Mouse (Mus musculus) heart, adult 2 months (tissue): Measurements from ENCODE around the gene Pwwp2a. TPM values are rescaled to one million over a fixed set of nuclear protein-coding genes. Genes with fewer than 3 reads are reported as not detected.

ENCODE experiments used
- DNase-seq, 2 experiments: peaks; one replicate each; pipeline ENCODE4 v3.0.0; 2021
- H3K27ac ChIP-seq: fragments of 200-600 bp; 2 replicates; pipeline ENCODE4 v1.8.1; 2022
- H3K27me3 ChIP-seq: fragments of 200-500 bp; 2 replicates; pipeline ENCODE4 v1.6.1; 2012; ENCODE audit warnings: mild to moderate bottlenecking, low read length, inconsistent platforms, mixed read lengths; ENCODE audit not compliant: control insufficient read depth, insufficient read depth
- H3K36me3 ChIP-seq: fragments of 200-500 bp; 2 replicates; pipeline ENCODE4 v1.6.1; 2012; ENCODE audit warnings: low read length, inconsistent platforms; ENCODE audit not compliant: control insufficient read depth, insufficient read depth
- H3K4me1 ChIP-seq: fragments of 200-500 bp; 2 replicates; pipeline ENCODE4 v1.6.1; 2011; ENCODE audit warnings: low read length; ENCODE audit not compliant: control insufficient read depth, insufficient read depth
- H3K4me3 ChIP-seq: fragments of 200-600 bp; 2 replicates; pipeline ENCODE4 v1.8.1; 2022
- H3K79me2 ChIP-seq: fragments of 200-500 bp; replicated peaks from 2 replicates; pipeline ENCODE4 v1.6.1; 2012; ENCODE audit warnings: mild to moderate bottlenecking, inconsistent platforms, low read length, moderate library complexity, mixed read lengths; ENCODE audit not compliant: control insufficient read depth, insufficient read depth
- H3K9ac ChIP-seq: fragments of 200-500 bp; 2 replicates; pipeline ENCODE4 v1.6.1; 2012; ENCODE audit warnings: low read depth, mild to moderate bottlenecking, control low read depth, inconsistent platforms, low read length, mixed read lengths
- CTCF ChIP-seq: fragments of 200-600 bp; IDR thresholded peaks from 2 replicates; pipeline ENCODE4 v1.8.1; 2022; ENCODE audit warnings: antibody characterized with exemption, mild to moderate bottlenecking, moderate library complexity
- EP300 ChIP-seq: fragments of 200-500 bp; IDR thresholded peaks from 2 replicates; pipeline ENCODE4 v1.6.1; 2011; ENCODE audit warnings: low read depth, low read length, control low read depth; ENCODE audit not compliant: insufficient read depth
- POLR2A ChIP-seq: fragments of 200-500 bp; IDR thresholded peaks from 2 replicates; pipeline ENCODE4 v1.6.1; 2011; ENCODE audit warnings: mild to moderate bottlenecking, low read depth, low read length, control low read depth; ENCODE audit not compliant: insufficient read depth
- WGBS: fragments of 180-500 bp; shearing (Covaris S2); methylation state at CpG from one replicate; pipeline ENCODE4 v1.1.7; 2018; 5-methylcytosine and 5-hydroxymethylcytosine counted together
- intact Hi-C: fragments of 180-260 bp; cut with DNase I; formaldehyde crosslinking; loops from one replicate; pipeline ENCODE4 v1.15.1; 2025
- polyA plus RNA-seq: library from polyadenylated mRNA; depleted of rRNA; stranded (reverse); fragments of >200 nt; gene quantifications from 2 replicates; pipeline ENCODE4 v1.2.3, GENCODE M21; 2012; rRNA removed
- total RNA-seq, 2 experiments: library from RNA; stranded (reverse); gene quantifications; 2 replicates each; pipeline ENCODE4 v1.2.3; 2021

Pwwp2a gene
- total and polyA plus RNA-seq, 3 experiments = 7.4 to 18.3 (median 16.8) TPM

DNA sequence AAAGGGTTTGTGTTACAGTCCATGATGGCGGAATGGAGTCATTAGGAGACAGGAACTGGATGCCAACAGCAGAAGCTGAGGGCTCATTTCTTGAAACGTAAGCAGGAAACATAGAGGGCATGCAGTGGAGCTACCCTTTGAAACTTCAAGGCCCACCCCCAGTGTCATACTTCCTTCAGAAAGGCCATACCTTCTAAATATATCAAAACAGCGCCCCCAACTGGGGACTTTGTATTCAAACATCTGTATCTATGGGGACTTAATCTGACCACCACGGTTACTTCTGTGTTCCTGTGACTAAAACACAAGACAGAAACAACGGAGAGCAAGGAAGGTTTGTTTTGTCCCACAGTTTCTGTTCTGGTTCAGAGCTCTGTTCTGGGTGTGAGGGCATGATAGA is 73.6 kb downstream of the Pwwp2a start:
- intact Hi-C loops = no loop called here
- Histone ChIP-seq H3K79me2 (no peaks in the 10 kb centered on the region), H3K4me1 (no peaks in the 10 kb centered on the region; the same call in 1 of the 2 replicates), H3K4me3 (no peak overlapping the region), H3K27ac (no peak overlapping the region), H3K9ac (no peak overlapping the region), H3K36me3 (no peaks in the 10 kb centered on the region), H3K27me3 (no peaks in the 10 kb centered on the region)
- TF ChIP-seq CTCF (no peak), EP300 (no peak), POLR2A (no peak)
- no peak for DNase-seq
- WGBS = 60% methylated on average over 5 of the region's 5 CpGs

DNA sequence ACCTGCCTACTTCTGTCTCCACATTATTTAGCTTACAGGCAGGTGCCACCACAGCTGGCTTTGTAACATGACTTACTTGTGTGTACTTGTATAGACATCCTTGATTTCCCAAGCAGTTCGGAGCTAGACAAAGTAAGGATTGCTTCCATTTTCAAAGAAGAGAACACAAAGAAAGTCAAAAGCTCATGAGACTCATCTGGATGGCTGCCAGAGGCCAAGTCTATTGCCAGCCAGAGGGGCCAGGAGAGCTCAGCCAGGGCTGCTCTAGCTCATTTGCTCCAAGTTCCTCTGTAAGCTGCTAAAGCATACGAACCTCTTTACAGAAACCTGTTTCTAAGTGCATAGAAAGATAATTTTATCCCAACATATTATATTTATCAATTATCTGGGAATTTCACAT is 76.6 kb downstream of the Pwwp2a start:
- 34% methylated on average over 2 of the region's 2 CpGs for WGBS
- TF ChIP-seq EP300 (no peak), CTCF (no peak), POLR2A (no peak)
- DNase-seq = no peak

DNA sequence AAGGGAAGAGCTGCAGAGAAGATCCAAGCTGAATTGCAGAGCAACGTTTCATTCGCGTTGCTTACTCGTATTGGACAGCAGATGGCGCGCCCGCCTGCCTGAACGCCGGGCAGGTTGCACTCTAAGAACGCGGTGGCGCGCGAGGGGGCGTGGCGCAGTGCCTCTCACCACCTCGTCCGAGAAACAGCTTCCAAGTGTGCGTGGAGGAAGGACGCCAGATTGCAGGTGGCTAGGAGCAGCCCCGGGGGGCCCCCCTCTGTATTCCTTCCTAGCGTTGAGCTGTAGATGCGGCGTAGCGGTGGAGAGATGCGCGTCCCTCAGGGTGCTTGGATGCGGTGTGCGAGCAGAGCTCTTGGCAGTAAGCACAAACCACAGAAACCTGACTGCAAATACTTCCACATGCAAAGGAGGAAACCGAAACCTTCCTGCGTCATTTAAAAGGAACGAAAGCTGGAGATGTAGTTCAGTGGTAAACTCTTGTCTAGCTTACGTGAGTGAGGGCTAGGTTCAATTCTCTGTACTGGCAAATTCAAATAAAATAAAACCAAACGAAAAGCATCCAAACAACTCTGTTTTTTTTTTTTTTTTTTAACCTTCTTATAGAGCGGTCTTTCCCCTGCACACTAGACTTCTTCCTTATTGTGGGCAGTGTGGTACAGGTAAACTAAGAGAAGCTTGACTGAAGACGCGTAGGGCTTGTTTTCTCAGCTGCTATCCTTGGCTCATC is 85.3 kb downstream of the Pwwp2a start:
- DNase-seq = peak; percentile 76
- no peaks in the 10 kb centered on the region for H3K36me3 ChIP-seq
- H3K79me2 ChIP-seq = no peaks in the 10 kb centered on the region
- WGBS = 6% methylated on average over 37 of the region's 37 CpGs
- H3K27ac ChIP-seq = no peak overlapping the region
- H3K4me3 ChIP-seq = peak overlapping the region; percentile 27
- intact Hi-C loops = loop anchor here (1.0 to 5.0 kb wide), 3 partner anchors 350 to 686 kb away; no protein-coding TSS in a partner anchor
- no peaks in the 10 kb centered on the region for H3K4me1 ChIP-seq
- TF ChIP-seq CTCF (peak; percentile 87), POLR2A (no peak)
- H3K9ac ChIP-seq = no peak overlapping the region
- no peaks in the 10 kb centered on the region for H3K27me3 ChIP-seq

More for the DNA sequence above, 76.6 kb downstream of the Pwwp2a start:
- no peaks in the 10 kb centered on the region for H3K36me3 ChIP-seq
- H3K79me2 ChIP-seq = no peaks in the 10 kb centered on the region
- intact Hi-C loops = no loop called here
- no peak overlapping the region for H3K9ac ChIP-seq
- H3K4me1 ChIP-seq = no peaks in the 10 kb centered on the region; the same call in 1 of the 2 replicates
- H3K4me3 ChIP-seq = no peak overlapping the region
- no peaks in the 10 kb centered on the region for H3K27me3 ChIP-seq
- H3K27ac ChIP-seq = no peak overlapping the region

DNA sequence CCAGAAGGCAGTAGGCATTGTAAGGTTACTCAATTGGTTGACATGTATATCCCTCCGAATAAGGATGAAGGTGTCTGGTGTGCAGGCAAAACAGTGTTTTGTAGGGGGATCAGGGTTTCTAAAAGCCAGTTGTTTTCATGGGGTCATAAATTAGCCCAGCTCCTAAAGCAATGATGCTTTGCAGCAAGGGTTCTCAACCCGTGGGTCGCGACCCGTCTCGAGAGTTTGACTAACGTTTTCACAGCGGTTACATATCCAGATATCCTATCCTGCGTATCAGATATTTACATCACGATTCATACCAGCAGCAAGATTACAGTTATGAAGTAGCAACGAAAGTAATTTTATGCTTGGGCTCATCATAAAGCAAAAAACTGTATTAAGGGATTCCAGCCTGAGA is 86.0 kb downstream of the Pwwp2a start:
- WGBS = 77% methylated on average over 11 of the region's 11 CpGs
- Histone ChIP-seq H3K36me3 (no peaks in the 10 kb centered on the region), H3K9ac (no peak overlapping the region), H3K4me1 (no peaks in the 10 kb centered on the region), H3K79me2 (no peaks in the 10 kb centered on the region), H3K4me3 (no peak overlapping the region), H3K27me3 (no peaks in the 10 kb centered on the region), H3K27ac (no peak overlapping the region)
- intact Hi-C loops = loop anchor here (2.0 to 5.0 kb wide), 2 partner anchors 350 to 685 kb away; no protein-coding TSS in a partner anchor
- TF ChIP-seq EP300 = no peak
- no peak for TF ChIP-seq POLR2A
- no peak for DNase-seq

DNA sequence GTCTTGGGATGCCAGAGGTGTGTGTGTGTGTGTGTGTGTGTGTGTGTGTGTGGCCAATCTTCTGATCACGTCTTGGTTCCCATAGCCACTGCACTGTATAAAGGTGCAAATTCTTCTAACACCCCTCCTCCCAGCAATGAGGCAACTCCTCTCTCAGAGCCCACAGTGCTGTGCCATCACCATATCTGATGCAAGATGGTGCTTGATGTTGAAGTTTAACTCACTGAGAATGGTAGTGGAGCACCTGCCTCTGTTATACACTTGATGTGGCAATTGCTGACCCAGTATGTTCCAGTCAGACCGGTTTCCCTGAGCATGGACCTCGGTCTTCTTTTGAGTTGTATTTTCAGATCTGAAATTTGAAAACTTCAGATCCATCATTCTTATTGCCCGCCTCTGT is 88.3 kb downstream of the Pwwp2a start:
- intact Hi-C loops = no loop called here
- Histone ChIP-seq H3K27ac (no peak overlapping the region), H3K36me3 (no peaks in the 10 kb centered on the region), H3K79me2 (no peaks in the 10 kb centered on the region), H3K9ac (no peak overlapping the region), H3K27me3 (no peaks in the 10 kb centered on the region), H3K4me1 (no peaks in the 10 kb centered on the region), H3K4me3 (no peak overlapping the region)
- no peak for DNase-seq
- 76% methylated on average over 4 of the region's 4 CpGs for WGBS
- TF ChIP-seq CTCF (no peak), EP300 (no peak), POLR2A (no peak)

Other genes with a start within 250 kb of the Pwwp2a start
- 10 to 100 TPM; 27.2 to 27.8 TPM for gene Slu7, start 248.3 kb upstream of the Pwwp2a start, total RNA-seq
- 3.8 and 4.7 TPM in 2 replicates for gene Slu7, start 248.3 kb upstream of the Pwwp2a start, polyA plus RNA-seq
- gene C1qtnf2, start 207.7 kb upstream of the Pwwp2a start, total RNA-seq = 1 to 10 TPM; 4.7 to 5.3 TPM
- gene C1qtnf2, start 207.7 kb upstream of the Pwwp2a start, polyA plus RNA-seq = 7.8 and 10.8 TPM in 2 replicates
- gene Ccnjl, start 153.2 kb upstream of the Pwwp2a start, total RNA-seq = 1 to 10 TPM; 2.1 to 3.0 TPM
- gene Ccnjl, start 153.2 kb upstream of the Pwwp2a start, polyA plus RNA-seq = 2.0 and 2.9 TPM in 2 replicates
- gene 4933415A04Rik, start 95.0 kb upstream of the Pwwp2a start, total RNA-seq = under 1 TPM; 0.26 to 0.68 TPM
- 0.23 and 0.29 TPM in 2 replicates for gene 4933415A04Rik, start 95.0 kb upstream of the Pwwp2a start, polyA plus RNA-seq
- not detected for gene Fabp6, start 80.5 kb upstream of the Pwwp2a start, total RNA-seq
- gene Fabp6, start 80.5 kb upstream of the Pwwp2a start, polyA plus RNA-seq = not detected in 2 replicates
- gene Ttc1, start 66.0 kb downstream of the Pwwp2a start, total RNA-seq = 10 to 100 TPM; 47.5 to 56.3 TPM
- 15.3 and 21.8 TPM in 2 replicates for gene Ttc1, start 66.0 kb downstream of the Pwwp2a start, polyA plus RNA-seq
- gene Adra1b, start 219.2 kb downstream of the Pwwp2a start, total RNA-seq = 10 to 100 TPM; 39.3 to 50.5 TPM
- 58.3 and 77.7 TPM in 2 replicates for gene Adra1b, start 219.2 kb downstream of the Pwwp2a start, polyA plus RNA-seq